Mouse (Mus musculus): Measurements from ENCODE around the gene Psmc3. TPM values are rescaled to one million over a fixed set of nuclear protein-coding genes. Genes with fewer than 3 reads are reported as not detected.
"Not testable (repeated sequence)": the region's sequence is repeated elsewhere in the genome, so short reads cannot be mapped to it uniquely, and the experiment has no call there.

Psmc3 gene
- polyA plus RNA-seq, 1 experiment from 2014 or later, result 307 TPM

- DNase-seq (ENCODE audit: low spot score), result not testable (repeated sequence)
These were observed 58.0 kb downstream of the Psmc3 start for GRCm38 (mm10) chr2:91111832-91112231.

GRCm38 (mm10) chr2:91112491-91112890 is 58.7 kb downstream of the Psmc3 start:
- DNase-seq (ENCODE audit: low spot score), result no peak

- no peak for DNase-seq (ENCODE audit: low spot score)
These were observed 59.5 kb downstream of the Psmc3 start for GRCm38 (mm10) chr2:91113334-91113733.

GRCm38 (mm10) chr2:91113852-91114251 is 60.0 kb downstream of the Psmc3 start:
- DNase-seq (ENCODE audit: low spot score), result no peak

GRCm38 (mm10) chr2:91114781-91115577 is 61.2 kb downstream of the Psmc3 start:
- DNase-seq (ENCODE audit: low spot score), result peak; percentile 66

GRCm38 (mm10) chr2:91115578-91115970 is 61.8 kb downstream of the Psmc3 start:
- DNase-seq (ENCODE audit: low spot score), result no peak

Other genes starting within 250 kb of the Psmc3 start
- 140 and 150 TPM in 2 replicates for gene Mtch2, start 206.9 kb upstream of the Psmc3 start, polyA plus RNA-seq (2015; fragmentation: Nextera tagmentation; extraction: Ambion mirVana)
- gene C1qtnf4, start 168.1 kb upstream of the Psmc3 start, polyA plus RNA-seq (2015; fragmentation: Nextera tagmentation; extraction: Ambion mirVana), result 4.4 and 4.5 TPM in 2 replicates
- 30.8 and 31.8 TPM in 2 replicates for gene Kbtbd4, start 149.3 kb upstream of the Psmc3 start, polyA plus RNA-seq (2015; fragmentation: Nextera tagmentation; extraction: Ambion mirVana)
- 224 and 230 TPM in 2 replicates for gene Ndufs3, start 149.2 kb upstream of the Psmc3 start, polyA plus RNA-seq (2015; fragmentation: Nextera tagmentation; extraction: Ambion mirVana)
- gene Celf1, start 113.6 kb upstream of the Psmc3 start, polyA plus RNA-seq (2015; fragmentation: Nextera tagmentation; extraction: Ambion mirVana), result 54.9 and 65.4 TPM in 2 replicates
- gene Rapsn, start 18.4 kb upstream of the Psmc3 start, polyA plus RNA-seq (2015; fragmentation: Nextera tagmentation; extraction: Ambion mirVana), result 8.3 TPM in 2 replicates
- gene Slc39a13, start 16.4 kb downstream of the Psmc3 start, polyA plus RNA-seq (2015; fragmentation: Nextera tagmentation; extraction: Ambion mirVana), result 15.1 and 16.4 TPM in 2 replicates
- 13.8 and 14.0 TPM in 2 replicates for gene Spi1, start 28.4 kb downstream of the Psmc3 start, polyA plus RNA-seq (2015; fragmentation: Nextera tagmentation; extraction: Ambion mirVana)
- 0.18 and 0.36 TPM in 2 replicates for gene Mybpc3, start 64.1 kb downstream of the Psmc3 start, polyA plus RNA-seq (2015; fragmentation: Nextera tagmentation; extraction: Ambion mirVana)
- gene Madd, start 129.8 kb downstream of the Psmc3 start, polyA plus RNA-seq (2015; fragmentation: Nextera tagmentation; extraction: Ambion mirVana), result 15.9 and 27.0 TPM in 2 replicates
- 7.2 and 9.6 TPM in 2 replicates for gene Nr1h3, start 148.8 kb downstream of the Psmc3 start, polyA plus RNA-seq (2015; fragmentation: Nextera tagmentation; extraction: Ambion mirVana)
- 15.5 and 15.6 TPM in 2 replicates for gene Acp2, start 148.9 kb downstream of the Psmc3 start, polyA plus RNA-seq (2015; fragmentation: Nextera tagmentation; extraction: Ambion mirVana)
- 33.7 and 35.8 TPM in 2 replicates for gene Ddb2, start 183.0 kb downstream of the Psmc3 start, polyA plus RNA-seq (2015; fragmentation: Nextera tagmentation; extraction: Ambion mirVana)
- 4.3 and 5.9 TPM in 2 replicates for gene Pacsin3, start 201.9 kb downstream of the Psmc3 start, polyA plus RNA-seq (2015; fragmentation: Nextera tagmentation; extraction: Ambion mirVana)
- gene Arfgap2, start 211.0 kb downstream of the Psmc3 start, polyA plus RNA-seq (2015; fragmentation: Nextera tagmentation; extraction: Ambion mirVana), result 95.7 and 99.8 TPM in 2 replicates

All from thymus, postnatal 0 days (tissue).